Mouse (Mus musculus) forebrain, embryonic 16.5 days (tissue): Measurements from ENCODE around the gene Glp1r. TPM values are rescaled to one million over a fixed set of nuclear protein-coding genes. Genes with fewer than 3 reads are reported as not detected.

Experiments
- ATAC-seq: fragments of 200-750 bp; cut with Nextera tagmentation; 2 replicates; pipeline ENCODE4 v1.8.0; 2017; ENCODE audit warnings: mild to moderate bottlenecking, moderate library complexity
- H3K27ac ChIP-seq: fragments of 300-500 bp; sonication (generic); 2 replicates; pipeline ENCODE4 v1.5.1; 2014; ENCODE audit warnings: low read length, control low read depth
- H3K27me3 ChIP-seq: fragments of 300-500 bp; sonication (generic); replicated peaks from 2 replicates; pipeline ENCODE4 v1.6.1; 2014; ENCODE audit warnings: low read length; ENCODE audit not compliant: control insufficient read depth, insufficient read depth
- H3K36me3 ChIP-seq: fragments of 300-500 bp; sonication (generic); 2 replicates; pipeline ENCODE4 v1.6.1; 2014; ENCODE audit not compliant: control insufficient read depth, insufficient read depth
- H3K4me1 ChIP-seq: fragments of 300-500 bp; sonication (generic); replicated peaks from 2 replicates; pipeline ENCODE4 v1.6.1; 2014; ENCODE audit warnings: low read length; ENCODE audit not compliant: control insufficient read depth, insufficient read depth
- H3K4me2 ChIP-seq: fragments of 300-500 bp; sonication (generic); 2 replicates; pipeline ENCODE4 v1.6.1; 2014; ENCODE audit warnings: mild to moderate bottlenecking, low read length, control low read depth
- H3K4me3 ChIP-seq: fragments of 300-500 bp; sonication (generic); replicated peaks from 2 replicates; pipeline ENCODE4 v1.5.1; 2014; ENCODE audit warnings: mild to moderate bottlenecking, low read length, control low read depth
- H3K9ac ChIP-seq: fragments of 300-500 bp; sonication (generic); replicated peaks from 2 replicates; pipeline ENCODE4 v1.6.1; 2014; ENCODE audit warnings: low read depth, low read length, control low read depth
- H3K9me3 ChIP-seq: fragments of 300-500 bp; sonication (generic); 2 replicates; pipeline ENCODE4 v1.6.1; 2016; ENCODE audit warnings: low read length; ENCODE audit not compliant: control insufficient read depth
- WGBS: fragments of 180-500 bp; shearing (Covaris S2); extraction: QIAGEN DNeasy Blood & Tissue Kit; methylation state at CpG from one replicate; pipeline ENCODE4 v1.1.7; 2014; 5-methylcytosine and 5-hydroxymethylcytosine counted together
- polyA plus RNA-seq: library from polyadenylated mRNA; unstranded; fragments of >200 nt; fragmentation: Nextera tagmentation; extraction: Ambion mirVana; gene quantifications from 2 replicates; pipeline ENCODE4 v1.2.1, GENCODE M21; 2015

The Glp1r gene
- polyA plus RNA-seq, 1 experiment from 2014 or later = 0.23 TPM

- H3K27me3 ChIP-seq = peaks cover 11% of the 10 kb centered on the region
- no peak overlapping the region for H3K4me3 ChIP-seq
- H3K9ac ChIP-seq = no peak overlapping the region
- peaks cover 8% of the 10 kb centered on the region for H3K4me1 ChIP-seq
- 75% methylated on average over 2 of the region's 2 CpGs for WGBS
- ATAC-seq = no peak
- no peaks in the 10 kb centered on the region for H3K9me3 ChIP-seq
- H3K36me3 ChIP-seq = no peaks in the 10 kb centered on the region
- H3K27ac ChIP-seq = no peak overlapping the region
- H3K4me2 ChIP-seq = no peak overlapping the region
These were observed 2.5 kb downstream of the Glp1r start for GRCm38 (mm10) chr17:30904096-30904495.

GRCm38 (mm10) chr17:30907577-30907976, 6.0 kb downstream of the Glp1r start:
- H3K36me3 ChIP-seq = no peaks in the 10 kb centered on the region
- no peaks in the 10 kb centered on the region for H3K9me3 ChIP-seq
- no peak overlapping the region for H3K4me2 ChIP-seq
- no peak overlapping the region for H3K9ac ChIP-seq
- ATAC-seq = no peak
- peaks cover 3% of the 10 kb centered on the region; the same call in 1 of the 2 replicates for H3K4me1 ChIP-seq
- 78% methylated on average over 4 of the region's 4 CpGs for WGBS
- no peaks in the 10 kb centered on the region for H3K27me3 ChIP-seq
- no peak overlapping the region for H3K27ac ChIP-seq
- no peak overlapping the region for H3K4me3 ChIP-seq

GRCm38 (mm10) chr17:30910866-30911731, 9.5 kb downstream of the Glp1r start:
- Histone ChIP-seq H3K4me1 (peaks cover 3% of the 10 kb centered on the region; the same call in 1 of the 2 replicates), H3K9ac (no peak overlapping the region), H3K27me3 (no peaks in the 10 kb centered on the region), H3K4me3 (no peak overlapping the region), H3K9me3 (no peaks in the 10 kb centered on the region), H3K4me2 (no peak overlapping the region), H3K36me3 (no peaks in the 10 kb centered on the region), H3K27ac (no peak overlapping the region)
- no peak for ATAC-seq
- WGBS = 65% methylated on average over 27 of the region's 27 CpGs

GRCm38 (mm10) chr17:30911732-30912088, 10.1 kb downstream of the Glp1r start:
- no peaks in the 10 kb centered on the region for H3K27me3 ChIP-seq
- WGBS = 63% methylated on average over 8 of the region's 8 CpGs
- no peak overlapping the region for H3K9ac ChIP-seq
- no peaks in the 10 kb centered on the region for H3K9me3 ChIP-seq
- ATAC-seq = no peak
- no peaks in the 10 kb centered on the region for H3K36me3 ChIP-seq
- H3K4me1 ChIP-seq = peaks cover 3% of the 10 kb centered on the region; the same call in 1 of the 2 replicates
- no peak overlapping the region for H3K4me3 ChIP-seq
- no peak overlapping the region for H3K4me2 ChIP-seq
- no peak overlapping the region for H3K27ac ChIP-seq

GRCm38 (mm10) chr17:30912536-30912935, 10.9 kb downstream of the Glp1r start:
- no peaks in the 10 kb centered on the region for H3K9me3 ChIP-seq
- H3K36me3 ChIP-seq = no peaks in the 10 kb centered on the region
- H3K9ac ChIP-seq = no peak overlapping the region
- 60% methylated on average over 5 of the region's 5 CpGs for WGBS
- H3K4me3 ChIP-seq = no peak overlapping the region
- no peak for ATAC-seq
- H3K27ac ChIP-seq = no peak overlapping the region
- peaks cover 3% of the 10 kb centered on the region; the same call in 1 of the 2 replicates for H3K4me1 ChIP-seq
- H3K27me3 ChIP-seq = no peaks in the 10 kb centered on the region
- no peak overlapping the region for H3K4me2 ChIP-seq

GRCm38 (mm10) chr17:30914264-30914663, 12.6 kb downstream of the Glp1r start:
- Histone ChIP-seq H3K36me3 (no peaks in the 10 kb centered on the region), H3K9me3 (no peaks in the 10 kb centered on the region), H3K4me2 (no peak overlapping the region), H3K27ac (no peak overlapping the region), H3K9ac (no peak overlapping the region), H3K4me1 (peaks cover 3% of the 10 kb centered on the region; the same call in 1 of the 2 replicates), H3K27me3 (no peaks in the 10 kb centered on the region), H3K4me3 (no peak overlapping the region)
- no peak for ATAC-seq

- WGBS = 53% methylated on average over 4 of the region's 4 CpGs
- Histone ChIP-seq H3K4me3 (no peak overlapping the region), H3K36me3 (no peaks in the 10 kb centered on the region), H3K27ac (no peak overlapping the region), H3K27me3 (no peaks in the 10 kb centered on the region), H3K9me3 (no peaks in the 10 kb centered on the region), H3K9ac (no peak overlapping the region), H3K4me2 (no peak overlapping the region), H3K4me1 (no peaks in the 10 kb centered on the region)
- no peak for ATAC-seq
These were observed 21.9 kb downstream of the Glp1r start for GRCm38 (mm10) chr17:30923566-30923965.

- Histone ChIP-seq H3K27ac (no peak overlapping the region), H3K27me3 (no peaks in the 10 kb centered on the region), H3K4me1 (0 out of 2 replicates have a peak, but pooled peaks cover 2% of the 10 kb centered on the region), H3K4me3 (no peak overlapping the region), H3K36me3 (no peaks in the 10 kb centered on the region), H3K9ac (no peak overlapping the region), H3K9me3 (no peaks in the 10 kb centered on the region), H3K4me2 (no peak overlapping the region)
- no peak for ATAC-seq
- WGBS = 86% methylated on average over 7 of the region's 7 CpGs
These were observed 29.2 kb downstream of the Glp1r start for GRCm38 (mm10) chr17:30930827-30931226.

- Histone ChIP-seq H3K4me3 (no peak overlapping the region), H3K4me2 (no peak overlapping the region), H3K9ac (no peak overlapping the region), H3K4me1 (0 out of 2 replicates have a peak, but pooled peaks cover 2% of the 10 kb centered on the region), H3K27me3 (no peaks in the 10 kb centered on the region), H3K36me3 (no peaks in the 10 kb centered on the region), H3K27ac (no peak overlapping the region), H3K9me3 (no peaks in the 10 kb centered on the region)
- ATAC-seq = no peak
- 90% methylated on average over 5 of the region's 5 CpGs for WGBS
These were observed 31.2 kb downstream of the Glp1r start for GRCm38 (mm10) chr17:30932836-30933235.
